Mouse (Mus musculus): ENCODE measurements around the gene Sgta.

The Sgta gene

DNA sequence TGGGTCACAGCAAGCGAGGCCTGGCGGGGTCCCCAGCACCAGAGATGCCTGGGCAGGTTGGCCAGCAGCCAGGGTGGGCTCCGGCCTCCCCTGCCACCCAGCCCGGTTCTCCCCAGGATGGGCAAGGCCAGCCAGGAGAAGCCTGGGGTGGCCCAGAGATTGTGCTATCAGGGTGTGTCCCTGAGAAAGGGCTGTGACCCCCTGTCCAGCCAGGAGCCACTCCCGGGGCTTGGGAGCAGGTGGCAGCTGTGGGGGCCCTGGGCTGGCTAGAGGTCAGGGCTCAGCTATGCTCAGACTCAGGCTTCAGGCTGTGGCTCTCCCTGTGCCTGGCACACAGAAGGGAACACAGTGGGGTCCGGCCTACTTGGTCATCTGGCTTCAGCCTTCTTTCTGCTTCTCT, 40.3 kb downstream of the Sgta start:
- DNase-seq (ENCODE audit: low read depth, low spot score) = no peak

DNA sequence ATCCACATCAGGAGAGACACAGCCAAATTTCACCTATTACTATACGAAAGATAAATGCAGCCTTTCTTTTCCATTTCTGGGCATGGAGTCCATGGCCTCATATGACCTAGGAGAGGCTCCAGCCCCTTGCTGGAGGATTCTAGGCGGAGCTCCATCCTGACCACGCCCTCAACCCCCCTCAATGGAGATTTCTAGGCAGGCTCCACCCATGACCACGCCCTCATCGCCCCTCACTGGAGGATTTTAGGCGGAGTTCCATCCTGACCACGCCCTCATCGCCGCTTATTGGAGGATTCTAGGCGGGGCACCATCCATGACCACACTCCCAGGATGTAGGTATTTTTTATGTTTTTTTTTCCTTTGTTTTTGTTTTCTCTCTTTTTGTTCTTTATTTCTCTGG, 41.7 kb downstream of the Sgta start:
- peak; percentile 90 for DNase-seq (ENCODE audit: low read depth, low spot score)

- DNase-seq (ENCODE audit: low read depth, low spot score) = no peak
Measured at GRCm38 (mm10) chr10:81016645-81017044, 43.3 kb downstream of the Sgta start.

- DNase-seq (ENCODE audit: low read depth, low spot score) = no peak
Measured at GRCm38 (mm10) chr10:81015666-81016065, 44.3 kb downstream of the Sgta start.

- DNase-seq (ENCODE audit: low read depth, low spot score) = peak; percentile 96
Measured at GRCm38 (mm10) chr10:81014393-81015384, 45.3 kb downstream of the Sgta start, which contains the start of gene Gng7. Gng7 (minus strand) TSS chr10:81014945.

DNA sequence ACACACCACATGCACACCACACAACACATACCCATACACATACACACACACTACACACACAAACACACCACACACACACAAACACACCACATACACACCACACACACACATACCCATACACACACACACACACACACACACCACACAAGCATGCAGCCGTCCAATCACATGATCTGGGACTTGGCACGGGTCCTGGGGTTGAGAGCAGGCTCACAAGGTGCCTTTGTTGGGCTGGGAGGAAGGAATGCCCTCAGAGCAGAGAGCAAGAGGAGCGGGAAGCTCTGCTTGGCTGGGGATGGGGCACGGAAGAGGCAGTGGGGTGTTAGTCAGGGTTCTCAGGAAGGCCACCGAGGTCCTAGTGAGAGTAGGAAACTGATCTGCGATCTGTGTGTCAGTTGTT, 49.1 kb downstream of the Sgta start:
- no peak for DNase-seq (ENCODE audit: low read depth, low spot score)

GRCm38 (mm10) chr10:81007240-81007639, 52.7 kb downstream of the Sgta start:
- no peak for DNase-seq (ENCODE audit: low read depth, low spot score)

DNA sequence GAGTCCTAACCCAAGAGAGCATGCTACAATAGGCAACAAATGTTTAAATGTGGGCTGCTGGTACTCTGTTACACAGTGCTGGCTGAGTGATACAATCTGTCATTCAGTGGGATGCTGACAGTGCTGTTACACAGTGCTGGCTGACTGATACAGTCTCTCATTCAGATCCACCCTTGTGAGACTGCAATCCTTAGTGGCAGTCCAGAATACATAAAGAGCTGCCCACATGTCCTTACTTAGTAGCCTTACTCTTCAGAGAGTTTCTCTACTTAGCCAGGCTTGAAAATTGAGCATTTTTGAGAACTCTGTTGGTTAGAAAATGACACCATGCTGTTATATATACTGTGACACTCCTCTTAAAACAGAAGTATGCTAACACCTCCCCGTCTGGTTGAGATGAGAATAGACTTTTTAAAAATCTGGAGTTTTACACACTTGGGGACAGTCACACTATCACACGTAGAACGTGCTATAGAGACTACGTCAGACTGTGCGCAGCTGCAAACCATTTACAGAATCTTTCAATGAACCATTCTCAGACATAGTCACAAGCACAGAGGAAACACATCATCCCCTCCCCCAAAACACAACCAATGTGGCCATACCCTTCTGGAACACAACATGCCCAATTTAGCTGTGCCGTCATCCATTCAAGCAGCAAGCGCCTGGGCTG, 53.8 kb downstream of the Sgta start:
- no peak for DNase-seq (ENCODE audit: low read depth, low spot score)

DNA sequence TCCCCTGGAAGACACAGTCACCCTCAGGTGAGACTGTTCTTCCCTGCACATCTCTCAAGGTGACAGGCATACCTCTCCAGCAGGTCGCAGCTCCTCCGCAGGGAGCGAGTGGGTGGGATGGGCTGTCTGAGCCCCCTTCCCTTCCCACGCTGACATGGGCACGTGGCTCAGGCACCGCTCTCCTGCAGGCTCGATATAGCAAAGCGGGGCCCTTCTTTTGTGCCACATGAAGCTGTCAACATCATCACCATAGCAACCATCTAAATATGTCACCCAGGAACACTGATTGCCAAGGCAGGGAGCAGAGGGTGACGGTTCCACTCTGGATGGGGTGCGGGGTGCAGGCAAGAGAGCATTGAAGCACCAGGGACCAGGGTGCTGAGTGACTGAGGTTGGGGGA, 58.8 kb downstream of the Sgta start:
- DNase-seq (ENCODE audit: low read depth, low spot score) = no peak

- no peak for DNase-seq (ENCODE audit: low read depth, low spot score)
Measured at GRCm38 (mm10) chr10:81000197-81001062, 59.6 kb downstream of the Sgta start.

DNA sequence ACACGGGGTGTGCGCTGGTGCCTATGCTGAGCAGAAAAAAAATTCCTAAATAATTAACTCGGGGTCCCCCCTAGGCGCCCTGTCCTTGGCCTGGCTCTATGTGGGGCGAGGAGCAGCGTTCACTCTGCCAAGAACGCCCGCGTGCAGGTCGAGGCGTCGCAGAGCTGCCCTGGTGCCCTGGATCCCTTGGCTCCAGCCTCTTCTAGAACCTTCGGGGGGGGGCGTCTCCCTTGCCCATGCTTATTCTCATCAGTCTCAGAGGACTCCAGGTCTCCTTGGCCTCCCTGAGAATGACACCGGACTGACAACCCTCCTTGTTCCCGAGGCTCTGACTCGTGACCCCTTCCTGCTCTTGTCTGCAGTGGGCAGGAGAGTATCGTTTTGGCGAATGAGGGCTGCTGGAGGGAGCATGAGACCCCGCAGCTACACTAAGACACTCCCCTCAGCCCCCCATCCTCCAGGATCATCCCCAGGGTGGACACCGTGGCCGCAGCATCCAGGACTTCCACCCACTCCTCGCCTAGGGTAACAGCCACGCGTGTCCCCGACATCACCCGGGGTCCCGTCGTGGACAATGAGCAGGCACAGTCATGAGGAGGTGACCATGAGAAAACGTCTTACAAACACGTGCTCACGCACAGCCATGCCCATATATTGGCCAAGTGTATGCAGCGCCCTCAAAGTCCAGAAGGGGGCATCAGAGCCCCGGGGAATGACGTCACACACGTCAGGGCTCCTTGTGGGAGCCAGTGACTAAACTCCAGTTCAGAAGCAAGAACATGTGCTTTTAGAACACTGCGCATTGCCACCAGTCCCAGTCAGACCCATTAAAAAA, 60.4 kb downstream of the Sgta start:
- peak; percentile 60 for DNase-seq (ENCODE audit: low read depth, low spot score)

GRCm38 (mm10) chr10:80998778-80999177, 61.2 kb downstream of the Sgta start:
- DNase-seq (ENCODE audit: low read depth, low spot score) = peak; percentile 75

DNA sequence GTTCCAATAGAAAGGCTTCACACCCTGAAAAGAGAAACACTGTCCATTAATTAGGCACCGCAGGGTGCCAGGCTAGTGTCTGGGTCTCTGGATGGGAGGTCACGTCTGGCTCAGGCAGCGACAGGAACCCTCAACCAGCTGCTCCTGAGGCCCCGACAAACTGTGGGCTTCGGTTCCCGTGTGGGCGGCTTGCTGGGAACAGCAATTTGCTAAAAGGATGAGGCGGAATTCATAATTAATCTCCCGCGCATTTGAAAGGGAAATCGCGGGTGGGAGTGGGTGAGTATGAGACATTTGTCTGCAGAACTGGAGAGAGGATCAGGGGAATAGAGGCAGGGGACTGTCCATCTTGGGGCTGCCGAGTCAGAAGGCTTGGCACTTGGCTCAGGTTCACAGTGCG, 62.0 kb downstream of the Sgta start:
- DNase-seq (ENCODE audit: low read depth, low spot score) = no peak

GRCm38 (mm10) chr10:80997332-80997731, 62.6 kb downstream of the Sgta start:
- DNase-seq (ENCODE audit: low read depth, low spot score) = no peak

DNA sequence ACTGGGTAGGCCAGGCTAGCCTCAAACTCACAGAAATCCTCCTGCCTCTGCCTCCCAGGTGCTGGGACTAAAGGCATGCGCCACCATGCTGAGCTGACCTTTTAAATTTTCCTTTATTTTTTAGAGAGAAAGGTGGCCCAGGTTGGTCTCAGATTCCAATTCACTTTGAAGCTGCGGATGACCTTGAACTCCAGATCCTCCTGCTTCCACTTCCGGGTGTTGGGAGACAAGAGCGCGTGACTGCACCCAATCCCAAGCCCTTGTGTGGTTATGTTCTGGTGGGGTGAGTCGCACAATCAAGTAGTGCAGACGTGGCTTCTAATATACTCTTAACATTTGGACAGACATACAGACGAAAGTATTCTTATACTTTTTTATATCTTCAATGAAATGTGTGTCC, 63.5 kb downstream of the Sgta start:
- no peak for DNase-seq (ENCODE audit: low read depth, low spot score)

DNA sequence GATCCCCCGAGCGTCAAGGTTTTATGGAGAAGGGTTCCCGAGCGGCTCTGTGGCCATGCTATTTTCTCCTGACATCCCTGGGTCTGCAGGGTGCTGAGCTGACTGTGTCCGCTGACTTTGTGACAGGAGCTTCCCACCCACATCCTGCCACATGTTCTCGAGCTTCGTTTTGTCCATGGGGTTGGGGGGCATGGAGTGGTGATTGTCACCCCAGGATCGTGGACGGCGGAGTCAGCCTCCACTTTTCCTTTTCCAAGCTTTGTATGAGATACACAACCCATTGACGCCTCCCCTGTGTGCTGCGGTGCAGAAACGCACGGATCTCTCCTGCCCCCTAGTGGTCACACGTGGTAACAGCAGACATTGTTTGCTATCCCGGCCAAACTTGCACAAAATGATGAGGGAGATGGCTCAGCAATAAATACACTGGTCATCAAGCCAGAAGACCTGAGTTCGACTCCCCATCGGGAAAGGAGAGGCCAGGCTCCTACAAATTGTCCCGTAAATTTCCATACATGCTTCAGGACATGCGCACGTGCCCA, 64.8 kb downstream of the Sgta start:
- DNase-seq (ENCODE audit: low read depth, low spot score) = peak; percentile 64

DNA sequence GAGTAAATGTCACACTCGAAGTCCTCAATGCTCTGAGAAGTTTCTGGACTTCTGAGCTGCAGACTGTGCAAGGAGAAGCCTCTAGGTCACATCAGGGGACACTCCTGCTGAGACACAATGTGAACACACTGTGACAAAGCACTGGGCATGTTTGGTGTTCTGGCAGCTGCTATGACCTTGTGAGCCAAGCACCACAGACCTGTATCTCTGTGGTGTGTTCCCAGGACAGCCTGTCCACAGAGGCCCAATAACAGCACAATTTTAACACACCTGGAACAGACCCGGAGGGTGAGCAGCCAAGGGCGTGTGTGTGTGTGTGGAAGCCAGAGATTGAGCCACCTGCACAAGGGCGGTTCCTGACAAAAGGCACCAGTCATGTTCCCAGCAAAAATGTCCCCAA, 65.4 kb downstream of the Sgta start:
- DNase-seq (ENCODE audit: low read depth, low spot score) = no peak
